Mouse (Mus musculus) MEL-GATA-1-ER (cell line): ENCODE measurements at regions not wholly inside any gene's neighbourhood (a gene's known extent, or its start where the extent isn't known, plus 50 kb on each side); places are given as distances from the start of the nearest gene placed in this dataset.

ENCODE experiments used
- DNase-seq: peaks from one replicate; pipeline ENCODE4 v3.0.0-alpha.2; 2012; ENCODE audit warnings: low read depth; ENCODE audit errors: extremely low read depth

- DNase-seq = no peak
Measured at GRCm38 (mm10) chr12:25240796-25241195, 143.9 kb upstream of the Id2 start.

GRCm38 (mm10) chr12:25240142-25240541 is 143.2 kb upstream of the Id2 start:
- no peak for DNase-seq

- DNase-seq = no peak
Measured at GRCm38 (mm10) chr12:25235071-25235470, 138.1 kb upstream of the Id2 start.

- DNase-seq = no peak
Measured at GRCm38 (mm10) chr12:25234636-25235035, 137.7 kb upstream of the Id2 start.

GRCm38 (mm10) chr12:25233027-25233535 is 136.1 kb upstream of the Id2 start:
- no peak for DNase-seq

- no peak for DNase-seq
Measured at GRCm38 (mm10) chr12:25232358-25233026, 135.6 kb upstream of the Id2 start.

- DNase-seq = no peak
Measured at GRCm38 (mm10) chr12:25228708-25229107, 131.8 kb upstream of the Id2 start.

- no peak for DNase-seq
Measured at GRCm38 (mm10) chr12:25227736-25228135, 130.8 kb upstream of the Id2 start.

- no peak for DNase-seq
Measured at GRCm38 (mm10) chr12:25224644-25225043, 127.7 kb upstream of the Id2 start.

- DNase-seq = no peak
Measured at GRCm38 (mm10) chr12:25224201-25224600, 127.3 kb upstream of the Id2 start.

GRCm38 (mm10) chr12:25223539-25223938 is 126.6 kb upstream of the Id2 start:
- no peak for DNase-seq

GRCm38 (mm10) chr12:25220780-25221106 is 123.8 kb upstream of the Id2 start:
- DNase-seq = no peak

GRCm38 (mm10) chr12:25220096-25220779 is 123.3 kb upstream of the Id2 start:
- no peak for DNase-seq

- no peak for DNase-seq
Measured at GRCm38 (mm10) chr12:25219546-25219945, 122.6 kb upstream of the Id2 start.

GRCm38 (mm10) chr12:25216792-25217516 is 120.0 kb upstream of the Id2 start:
- DNase-seq = no peak

- no peak for DNase-seq
Measured at GRCm38 (mm10) chr12:25215266-25215665, 118.3 kb upstream of the Id2 start.

- no peak for DNase-seq
Measured at GRCm38 (mm10) chr12:25213782-25214478, 117.0 kb upstream of the Id2 start.

GRCm38 (mm10) chr12:25211331-25211730 is 114.4 kb upstream of the Id2 start:
- no peak for DNase-seq

- no peak for DNase-seq
Measured at GRCm38 (mm10) chr12:25210597-25210996, 113.7 kb upstream of the Id2 start.

- no peak for DNase-seq
Measured at GRCm38 (mm10) chr12:25209333-25209728, 112.4 kb upstream of the Id2 start.

GRCm38 (mm10) chr12:25208670-25209332 is 111.9 kb upstream of the Id2 start:
- no peak for DNase-seq
